Mouse (Mus musculus) kidney, embryonic 15.5 days (tissue): ENCODE results near the gene Hmgb2. TPM values are rescaled to one million over a fixed set of nuclear protein-coding genes. Genes with fewer than 3 reads are reported as not detected.

Source experiments
- ATAC-seq: fragments of 200-750 bp; cut with Nextera tagmentation; replicated peaks from 2 replicates; pipeline ENCODE4 v1.8.0; 2017; ENCODE audit warnings: moderate TSS enrichment; ENCODE audit not compliant: low FRiP score
- H3K27ac ChIP-seq: fragments of 300-500 bp; sonication (generic); 2 replicates; pipeline ENCODE4 v1.5.1; 2015; ENCODE audit warnings: mild to moderate bottlenecking, inconsistent platforms
- H3K27me3 ChIP-seq: fragments of 300-500 bp; sonication (generic); 2 replicates; pipeline ENCODE4 v1.6.1; 2015; ENCODE audit warnings: inconsistent platforms
- H3K36me3 ChIP-seq: fragments of 300-500 bp; sonication (generic); 2 replicates; pipeline ENCODE4 v1.6.1; 2015; ENCODE audit warnings: inconsistent platforms
- H3K4me1 ChIP-seq: fragments of 300-500 bp; sonication (generic); 2 replicates; pipeline ENCODE4 v1.6.1; 2015; ENCODE audit warnings: inconsistent platforms
- H3K4me2 ChIP-seq: fragments of 300-500 bp; sonication (generic); 2 replicates; pipeline ENCODE4 v1.6.1; 2015; ENCODE audit warnings: moderate library complexity, mild to moderate bottlenecking, inconsistent platforms
- H3K4me3 ChIP-seq: fragments of 300-500 bp; sonication (generic); replicated peaks from 2 replicates; pipeline ENCODE4 v1.5.1; 2015; ENCODE audit warnings: mild to moderate bottlenecking, inconsistent platforms
- H3K9ac ChIP-seq: fragments of 300-500 bp; sonication (generic); 2 replicates; pipeline ENCODE4 v1.6.1; 2015; ENCODE audit warnings: mild to moderate bottlenecking, inconsistent platforms
- H3K9me3 ChIP-seq: fragments of 300-500 bp; sonication (generic); replicated peaks from 2 replicates; pipeline ENCODE4 v1.6.1; 2016; ENCODE audit warnings: inconsistent platforms
- WGBS: fragments of 180-500 bp; shearing (Covaris S2); methylation state at CpG from one replicate; pipeline ENCODE4 v1.1.7; 2015; ENCODE audit warnings: mixed read lengths; 5-methylcytosine and 5-hydroxymethylcytosine counted together
- polyA plus RNA-seq: library from polyadenylated mRNA; unstranded; fragments of >200 nt; fragmentation: Nextera tagmentation; extraction: Ambion mirVana; gene quantifications from 2 replicates; pipeline ENCODE4 v1.2.1, GENCODE M21; 2015

Hmgb2 gene
- polyA plus RNA-seq, 1 experiment from 2014 or later: 478 TPM

DNA sequence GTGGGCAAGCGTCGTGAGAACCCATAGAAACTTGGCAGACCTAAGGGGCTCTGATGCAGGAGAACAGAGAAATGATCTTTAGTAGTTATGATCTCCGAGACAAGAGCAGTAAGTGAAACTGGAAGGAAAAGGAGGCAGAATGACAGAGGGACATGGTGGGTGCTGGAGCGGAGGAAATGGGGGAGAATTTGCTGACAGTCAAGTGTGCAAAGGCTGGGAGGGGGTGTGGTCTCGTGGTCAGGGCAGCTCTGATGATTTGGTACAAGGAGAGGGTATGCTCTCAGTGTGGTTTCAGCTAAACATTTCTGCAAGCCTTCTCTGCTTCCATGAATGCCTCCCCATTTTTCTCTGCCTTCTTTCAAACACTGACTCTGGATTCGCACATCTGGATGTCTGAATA lies 24.5 kb downstream of the Hmgb2 start:
- H3K9ac ChIP-seq: no peak overlapping the region
- H3K27ac ChIP-seq: no peak overlapping the region
- no peak overlapping the region for H3K4me2 ChIP-seq
- 94% methylated on average over 6 of the region's 6 CpGs for WGBS
- no peak overlapping the region for H3K4me3 ChIP-seq
- H3K9me3 ChIP-seq: no peaks in the 10 kb centered on the region
- H3K36me3 ChIP-seq: peaks cover 24% of the 10 kb centered on the region
- no peaks in the 10 kb centered on the region for H3K4me1 ChIP-seq
- ATAC-seq: no peak
- no peaks in the 10 kb centered on the region for H3K27me3 ChIP-seq

DNA sequence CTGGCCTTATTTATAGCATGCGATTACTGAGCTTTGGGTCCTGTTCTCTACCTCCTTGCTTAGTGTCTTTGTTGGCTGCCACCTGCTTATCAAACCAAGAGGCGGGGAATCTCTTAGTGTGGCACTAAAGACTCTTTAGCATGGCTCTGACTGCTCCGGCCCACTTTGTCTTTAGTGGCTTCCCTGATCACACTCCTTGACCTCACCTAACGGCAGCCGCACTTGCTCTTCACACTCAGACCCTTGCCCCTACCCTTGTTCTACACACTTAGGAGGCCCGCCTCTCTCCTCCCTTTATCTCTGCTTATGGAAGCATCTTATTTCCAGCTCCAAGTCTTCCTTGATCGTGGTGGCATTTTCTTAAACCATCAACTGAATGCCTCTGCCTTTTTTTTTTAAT lies 26.9 kb downstream of the Hmgb2 start:
- 87% methylated on average over 7 of the region's 7 CpGs for WGBS
- ATAC-seq: no peak
- Histone ChIP-seq H3K4me2 (no peak overlapping the region), H3K4me3 (no peak overlapping the region), H3K27ac (no peak overlapping the region), H3K9ac (no peak overlapping the region), H3K4me1 (no peaks in the 10 kb centered on the region), H3K27me3 (no peaks in the 10 kb centered on the region), H3K36me3 (peaks cover 24% of the 10 kb centered on the region), H3K9me3 (no peaks in the 10 kb centered on the region)

DNA sequence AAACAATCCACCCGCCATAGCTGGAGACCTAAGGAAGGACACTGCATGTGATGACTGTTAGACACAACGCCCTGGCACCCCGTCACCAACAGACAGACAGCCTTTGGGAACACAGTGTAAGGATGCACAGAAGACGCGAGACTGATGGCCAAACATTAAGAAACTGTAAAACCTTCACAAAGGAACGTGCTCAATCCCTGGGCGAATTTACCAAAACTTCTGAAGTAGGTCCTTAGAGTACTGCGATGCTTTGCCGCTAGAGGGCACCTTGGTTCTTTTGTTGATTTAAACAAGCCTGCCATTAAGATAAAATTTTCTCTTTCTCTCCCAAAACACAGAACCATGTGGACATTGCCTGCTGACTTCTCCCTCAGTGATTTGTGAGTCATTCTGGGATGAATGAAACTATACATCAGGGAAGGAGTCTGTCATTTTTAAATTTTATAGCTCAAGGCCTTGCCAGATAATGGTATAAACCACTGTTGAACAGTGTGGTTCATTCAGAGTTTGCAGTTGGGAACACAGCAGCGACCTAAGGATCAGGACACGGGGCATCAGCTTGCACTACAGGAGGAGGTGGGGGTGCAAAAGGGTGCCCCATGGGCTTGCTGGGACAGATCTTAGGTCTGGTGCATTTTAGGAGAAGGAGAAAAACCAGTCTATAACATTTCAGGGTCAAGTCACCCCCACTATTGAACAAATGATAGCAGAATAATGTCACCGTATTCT lies 28.6 kb downstream of the Hmgb2 start:
- 46% methylated on average over 12 of the region's 12 CpGs for WGBS
- no peaks in the 10 kb centered on the region for H3K9me3 ChIP-seq
- no peak for ATAC-seq

DNA sequence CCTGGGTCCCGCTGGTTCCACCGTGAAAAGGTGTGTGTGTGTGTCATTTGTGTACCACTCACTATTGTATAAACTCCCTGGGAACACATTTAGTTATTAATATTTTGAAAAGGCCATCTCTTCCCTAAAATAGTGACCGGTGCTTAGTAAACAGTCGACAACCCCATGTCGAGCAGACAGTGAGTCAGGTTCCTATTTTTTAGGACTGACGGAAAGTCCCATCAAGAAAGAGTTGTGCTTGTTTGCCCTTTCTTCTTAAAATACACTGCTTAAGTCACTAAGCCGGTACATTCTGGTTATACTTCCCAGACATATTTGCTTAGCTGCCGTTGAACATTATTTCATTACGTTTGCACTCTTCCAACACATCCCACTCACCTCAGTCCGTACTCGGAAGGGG lies 29.2 kb downstream of the Hmgb2 start:
- no peak overlapping the region for H3K9ac ChIP-seq

More for the DNA sequence above, 28.6 kb downstream of the Hmgb2 start:
- no peak overlapping the region for H3K4me2 ChIP-seq
- H3K36me3 ChIP-seq: peaks cover 20% of the 10 kb centered on the region
- H3K9ac ChIP-seq: no peak overlapping the region
- H3K27ac ChIP-seq: no peak overlapping the region
- H3K4me1 ChIP-seq: no peaks in the 10 kb centered on the region
- no peak overlapping the region for H3K4me3 ChIP-seq
- no peaks in the 10 kb centered on the region for H3K27me3 ChIP-seq

DNA sequence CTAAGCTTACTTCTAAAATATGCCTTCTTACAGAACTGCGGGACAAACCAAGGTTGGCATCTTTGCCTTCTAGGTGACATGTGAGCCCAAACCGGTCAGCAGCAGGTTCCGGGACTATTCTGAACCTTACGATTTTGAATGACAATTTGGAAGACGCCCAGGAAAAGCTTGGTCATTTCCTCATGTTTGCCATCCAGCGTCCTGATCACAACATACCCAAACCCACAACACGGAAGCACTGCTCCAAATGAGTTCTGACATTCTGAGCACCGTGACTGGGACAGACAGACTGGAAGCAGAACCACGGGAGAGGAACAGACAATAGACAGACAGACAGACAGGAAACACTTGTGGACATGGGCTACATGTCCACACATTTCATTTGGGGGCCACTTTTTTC lies 29.7 kb downstream of the Hmgb2 start:
- WGBS: 86% methylated on average over 9 of the region's 9 CpGs
- H3K4me2 ChIP-seq: no peak overlapping the region
- H3K36me3 ChIP-seq: peaks cover 12% of the 10 kb centered on the region

More for the DNA sequence above, 29.2 kb downstream of the Hmgb2 start:
- Histone ChIP-seq H3K27me3 (no peaks in the 10 kb centered on the region), H3K4me3 (no peak overlapping the region), H3K27ac (no peak overlapping the region), H3K4me2 (no peak overlapping the region), H3K4me1 (no peaks in the 10 kb centered on the region), H3K36me3 (peaks cover 17% of the 10 kb centered on the region), H3K9me3 (no peaks in the 10 kb centered on the region)
- no peak for ATAC-seq
- 89% methylated on average over 11 of the region's 11 CpGs for WGBS

DNA sequence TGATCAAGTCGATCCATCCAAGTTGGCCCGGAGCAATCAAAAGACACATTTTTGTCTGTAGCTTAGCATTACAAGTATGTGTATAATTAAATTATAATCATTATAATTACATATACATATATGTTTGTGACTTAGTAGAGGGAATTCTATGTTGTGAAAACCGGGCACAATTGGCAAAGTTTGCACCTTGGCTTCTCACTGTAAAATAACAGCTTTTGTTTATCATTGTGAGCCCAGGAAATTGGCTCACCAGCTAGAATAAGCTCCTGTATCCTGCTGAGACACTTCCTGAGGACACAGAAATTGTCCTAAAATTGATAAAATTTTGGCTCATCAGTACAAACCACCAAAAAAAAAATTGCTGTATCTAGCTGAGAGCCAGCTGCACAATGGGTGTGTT lies 34.7 kb downstream of the Hmgb2 start:
- Histone ChIP-seq H3K27me3 (no peaks in the 10 kb centered on the region), H3K27ac (no peak overlapping the region), H3K4me3 (no peak overlapping the region), H3K9ac (no peak overlapping the region), H3K4me2 (no peak overlapping the region), H3K36me3 (peaks cover 6% of the 10 kb centered on the region; the same call in 1 of the 2 replicates), H3K4me1 (peaks cover 6% of the 10 kb centered on the region), H3K9me3 (no peaks in the 10 kb centered on the region)
- 91% methylated on average over 3 of the region's 3 CpGs for WGBS
- no peak for ATAC-seq

More for the DNA sequence above, 29.7 kb downstream of the Hmgb2 start:
- ATAC-seq: no peak
- no peak overlapping the region for H3K9ac ChIP-seq
- H3K27me3 ChIP-seq: no peaks in the 10 kb centered on the region
- H3K27ac ChIP-seq: no peak overlapping the region
- no peaks in the 10 kb centered on the region for H3K9me3 ChIP-seq
- H3K4me3 ChIP-seq: no peak overlapping the region
- H3K4me1 ChIP-seq: no peaks in the 10 kb centered on the region

DNA sequence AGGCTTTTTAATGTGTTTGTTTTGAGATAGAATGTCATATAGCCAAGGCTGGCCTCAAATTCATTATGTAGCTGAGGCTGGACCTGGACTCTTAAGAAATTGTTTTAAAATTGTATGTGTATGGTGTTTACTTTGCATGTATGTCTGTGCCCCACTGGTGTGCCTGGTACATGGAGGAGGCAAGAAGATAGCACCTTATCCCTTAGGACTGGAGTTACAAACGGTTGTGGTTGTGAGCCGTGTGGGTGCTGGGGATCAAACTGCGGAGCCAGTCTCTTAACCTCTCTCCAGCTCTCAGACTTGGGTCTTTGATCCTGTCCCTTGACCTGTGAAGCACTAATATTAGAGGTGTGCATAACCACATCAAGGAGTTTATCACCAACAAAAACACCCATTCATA lies 35.1 kb downstream of the Hmgb2 start:
- H3K4me3 ChIP-seq: no peak overlapping the region
- H3K27me3 ChIP-seq: no peaks in the 10 kb centered on the region
- ATAC-seq: no peak
- H3K36me3 ChIP-seq: peaks cover 6% of the 10 kb centered on the region; the same call in 1 of the 2 replicates
- peaks cover 6% of the 10 kb centered on the region for H3K4me1 ChIP-seq
- H3K4me2 ChIP-seq: no peak overlapping the region
- H3K27ac ChIP-seq: no peak overlapping the region
- WGBS: 74% methylated on average over 3 of the region's 3 CpGs
- H3K9me3 ChIP-seq: no peaks in the 10 kb centered on the region
- no peak overlapping the region for H3K9ac ChIP-seq

DNA sequence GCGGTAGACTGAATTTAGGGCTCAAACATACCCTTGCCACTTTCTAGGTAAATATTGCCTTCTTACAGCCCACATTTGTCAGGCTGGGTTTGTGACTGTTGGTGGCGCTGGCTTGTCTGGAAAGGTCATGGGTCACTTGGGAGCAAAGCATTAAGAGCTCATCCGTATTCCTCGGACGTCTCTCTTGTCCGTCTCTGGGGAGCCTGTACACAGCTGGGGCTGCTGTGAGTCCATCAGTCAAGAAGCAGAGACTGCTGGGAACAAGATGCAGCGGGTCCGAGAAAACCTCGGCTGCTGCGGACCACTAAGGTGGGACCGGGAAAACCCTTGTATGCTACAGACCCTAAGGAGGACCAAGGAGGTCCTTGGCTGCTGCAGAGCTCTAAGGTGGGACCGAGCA lies 35.9 kb downstream of the Hmgb2 start:
- 28% methylated on average over 12 of the region's 12 CpGs for WGBS

DNA sequence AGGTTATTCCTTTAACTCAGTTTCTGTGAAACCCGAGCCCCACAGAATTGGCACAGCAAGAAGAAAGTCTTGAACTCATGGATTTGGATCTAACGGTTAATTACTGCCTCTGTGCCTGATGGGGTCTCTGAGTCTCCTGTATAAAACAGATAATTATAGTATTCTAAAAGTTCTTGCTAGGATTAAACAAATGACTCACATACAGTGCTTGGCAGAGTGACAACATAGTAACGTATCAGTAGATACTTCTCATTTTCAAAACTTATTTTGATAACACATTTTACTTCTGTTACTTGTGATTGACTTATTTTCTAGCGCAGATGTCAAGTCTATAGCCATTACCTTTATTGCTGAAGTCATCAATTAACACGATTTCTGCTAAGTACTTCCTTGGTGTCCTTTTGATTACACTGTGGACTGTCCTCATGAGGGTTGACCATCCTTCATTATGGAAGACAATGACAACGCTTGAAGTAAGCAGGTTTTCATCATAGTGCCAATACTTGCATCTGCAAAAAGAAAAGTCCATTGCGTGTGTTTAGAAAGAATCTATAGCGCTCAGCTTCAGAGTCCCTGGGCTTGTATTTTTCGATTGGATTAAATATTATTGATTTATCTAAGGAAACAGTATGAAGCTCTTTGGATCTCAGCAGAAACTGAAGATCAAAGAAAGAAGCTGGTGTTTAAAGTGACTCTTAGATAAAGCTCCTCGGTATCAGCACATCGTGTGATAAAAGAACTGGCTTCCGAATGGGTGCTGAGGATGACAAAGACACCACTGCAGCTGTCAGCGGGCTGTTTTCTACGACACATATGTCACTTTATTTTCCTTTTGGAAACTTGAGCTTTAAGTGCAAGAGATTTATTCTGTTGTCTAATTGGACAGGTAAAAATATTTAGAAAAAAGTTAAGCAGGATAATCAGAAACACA lies 40.7 kb downstream of the Hmgb2 start:
- no peak overlapping the region for H3K4me3 ChIP-seq
- no peaks in the 10 kb centered on the region for H3K27me3 ChIP-seq
- peaks cover 5% of the 10 kb centered on the region for H3K4me1 ChIP-seq
- no peak overlapping the region for H3K9ac ChIP-seq
- no peak overlapping the region for H3K27ac ChIP-seq
- H3K9me3 ChIP-seq: no peaks in the 10 kb centered on the region
- H3K4me2 ChIP-seq: no peak overlapping the region
- no peak for ATAC-seq
- WGBS: 85% methylated on average over 14 of the region's 14 CpGs
- 0 out of 2 replicates have a peak, but pooled peaks cover 3% of the 10 kb centered on the region for H3K36me3 ChIP-seq

More for the DNA sequence above, 35.9 kb downstream of the Hmgb2 start:
- ATAC-seq: no peak
- H3K4me3 ChIP-seq: no peak overlapping the region
- H3K4me2 ChIP-seq: no peak overlapping the region
- peaks cover 6% of the 10 kb centered on the region for H3K4me1 ChIP-seq
- peaks cover 9% of the 10 kb centered on the region; the same call in 1 of the 2 replicates for H3K36me3 ChIP-seq
- H3K27me3 ChIP-seq: no peaks in the 10 kb centered on the region
- no peaks in the 10 kb centered on the region for H3K9me3 ChIP-seq
- no peak overlapping the region for H3K27ac ChIP-seq
- no peak overlapping the region for H3K9ac ChIP-seq

DNA sequence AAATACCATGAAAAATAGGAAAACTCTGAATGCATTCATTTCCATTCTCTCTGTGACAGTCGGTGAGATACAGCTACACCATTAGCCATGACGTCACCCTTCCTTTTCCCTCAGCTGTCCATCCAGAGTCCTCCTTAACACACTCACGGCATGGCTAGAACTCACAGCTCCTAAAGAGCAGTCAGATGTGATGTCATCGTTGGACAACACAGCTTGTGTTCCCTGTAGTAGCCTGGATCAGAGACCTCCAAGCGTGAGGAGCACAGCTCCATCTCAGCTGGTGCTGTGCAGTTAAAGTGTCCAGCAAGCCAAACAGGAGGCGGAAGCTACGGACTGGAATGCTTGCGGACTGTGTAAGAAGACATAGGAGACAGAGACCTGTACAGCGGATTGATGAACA lies 49.2 kb downstream of the Hmgb2 start:
- Histone ChIP-seq H3K4me1 (peaks cover 3% of the 10 kb centered on the region; the same call in 1 of the 2 replicates), H3K27me3 (no peaks in the 10 kb centered on the region), H3K4me3 (no peak overlapping the region), H3K36me3 (no peaks in the 10 kb centered on the region), H3K4me2 (no peak overlapping the region), H3K9ac (no peak overlapping the region), H3K9me3 (no peaks in the 10 kb centered on the region), H3K27ac (no peak overlapping the region)
- 84% methylated on average over 9 of the region's 9 CpGs for WGBS
- ATAC-seq: no peak

DNA sequence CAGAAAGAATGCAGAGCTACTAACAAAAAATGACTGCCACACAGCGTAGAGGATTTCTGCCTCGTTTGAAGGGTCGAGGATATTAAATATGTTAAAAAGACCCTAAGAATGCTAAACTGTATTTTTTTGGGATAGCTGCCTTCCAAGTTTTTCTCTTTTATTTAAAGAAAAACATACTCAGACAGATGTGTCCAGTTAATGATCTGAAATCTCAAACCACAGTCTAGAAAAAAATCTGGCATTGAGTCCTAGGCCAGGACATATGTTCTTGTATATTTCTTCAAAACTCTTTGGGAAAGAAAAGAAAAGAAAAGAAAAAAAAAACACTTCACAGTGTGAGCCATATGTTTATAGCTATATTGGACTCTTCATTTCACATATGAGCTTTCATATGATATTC lies 51.0 kb downstream of the Hmgb2 start:
- Histone ChIP-seq H3K27me3 (no peaks in the 10 kb centered on the region), H3K4me2 (no peak overlapping the region), H3K9me3 (no peaks in the 10 kb centered on the region), H3K4me3 (no peak overlapping the region), H3K4me1 (peaks cover 3% of the 10 kb centered on the region; the same call in 1 of the 2 replicates), H3K36me3 (no peaks in the 10 kb centered on the region), H3K27ac (no peak overlapping the region), H3K9ac (no peak overlapping the region)
- no peak for ATAC-seq
- 64% methylated on average over 3 of the region's 3 CpGs for WGBS

DNA sequence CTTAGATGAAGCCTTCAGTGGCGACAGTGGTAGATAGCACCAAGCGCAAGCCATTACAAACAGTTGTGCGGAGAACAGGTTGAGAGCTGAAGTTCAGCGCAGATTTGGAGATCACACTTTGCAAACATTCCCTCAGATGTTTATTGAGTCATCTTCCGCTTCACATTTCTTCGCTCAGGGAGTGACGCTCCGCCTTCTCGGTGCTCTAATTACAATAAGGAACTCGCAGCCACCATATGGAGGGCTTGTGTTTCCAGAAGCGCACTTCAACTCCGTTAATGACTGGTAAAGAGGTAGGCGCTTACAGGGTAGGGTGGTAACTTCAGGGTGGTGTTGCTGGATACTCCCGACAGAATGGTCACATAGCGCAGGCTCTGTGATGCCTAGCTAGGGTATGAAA lies 52.0 kb downstream of the Hmgb2 start:
- no peaks in the 10 kb centered on the region for H3K36me3 ChIP-seq
- H3K9ac ChIP-seq: no peak overlapping the region
- no peak overlapping the region for H3K4me2 ChIP-seq
- ATAC-seq: no peak
- no peaks in the 10 kb centered on the region for H3K9me3 ChIP-seq
- WGBS: 86% methylated on average over 15 of the region's 15 CpGs
- no peak overlapping the region for H3K27ac ChIP-seq
- no peak overlapping the region for H3K4me3 ChIP-seq
- H3K27me3 ChIP-seq: no peaks in the 10 kb centered on the region
- peaks cover 5% of the 10 kb centered on the region; the same call in 1 of the 2 replicates for H3K4me1 ChIP-seq
